Mouse (Mus musculus) hindbrain, embryonic 10.5 days (tissue): ENCODE data around the gene 4930470P17Rik. TPM values are rescaled to one million over a fixed set of nuclear protein-coding genes. Genes with fewer than 3 reads are reported as not detected.
"Not testable (repeated sequence)": the region's sequence is repeated elsewhere in the genome, so short reads cannot be mapped to it uniquely, and the experiment has no call there.

Experiments
- DNase-seq: peaks from one replicate; pipeline ENCODE4 v3.0.0-alpha.2; 2017; ENCODE audit warnings: low spot score
- H3K27ac ChIP-seq: fragments of 300-500 bp; sonication (generic); 2 replicates; pipeline ENCODE4 v1.5.1; 2016; ENCODE audit warnings: mild to moderate bottlenecking, moderate library complexity
- H3K27me3 ChIP-seq: fragments of 300-500 bp; sonication (generic); 2 replicates; pipeline ENCODE4 v1.6.1; 2016; ENCODE audit warnings: mild to moderate bottlenecking; ENCODE audit not compliant: poor library complexity, insufficient read depth, severe bottlenecking
- H3K36me3 ChIP-seq: fragments of 300-500 bp; sonication (generic); 2 replicates; pipeline ENCODE4 v1.6.1; 2016; ENCODE audit warnings: mild to moderate bottlenecking, moderate library complexity
- H3K4me1 ChIP-seq: fragments of 300-500 bp; sonication (generic); replicated peaks from 2 replicates; pipeline ENCODE4 v1.6.1; 2016; ENCODE audit warnings: mild to moderate bottlenecking
- H3K4me3 ChIP-seq: fragments of 300-500 bp; sonication (generic); 2 replicates; pipeline ENCODE4 v1.5.1; 2016; ENCODE audit warnings: mild to moderate bottlenecking, moderate library complexity
- H3K9me3 ChIP-seq: fragments of 300-500 bp; sonication (generic); 2 replicates; pipeline ENCODE4 v1.6.1; 2016; ENCODE audit warnings: mild to moderate bottlenecking, moderate library complexity
- WGBS: fragments of 180-500 bp; shearing (Covaris S2); methylation state at CpG from one replicate; pipeline ENCODE4 v1.1.7; 2016; 5-methylcytosine and 5-hydroxymethylcytosine counted together
- polyA plus RNA-seq: library from polyadenylated mRNA; unstranded; fragments of >200 nt; fragmentation: Nextera tagmentation; extraction: Ambion mirVana; gene quantifications from 2 replicates; pipeline ENCODE4 v1.2.1, GENCODE M21; 2016

Gene 4930470P17Rik
- polyA plus RNA-seq: not detected in 2 replicates

DNA sequence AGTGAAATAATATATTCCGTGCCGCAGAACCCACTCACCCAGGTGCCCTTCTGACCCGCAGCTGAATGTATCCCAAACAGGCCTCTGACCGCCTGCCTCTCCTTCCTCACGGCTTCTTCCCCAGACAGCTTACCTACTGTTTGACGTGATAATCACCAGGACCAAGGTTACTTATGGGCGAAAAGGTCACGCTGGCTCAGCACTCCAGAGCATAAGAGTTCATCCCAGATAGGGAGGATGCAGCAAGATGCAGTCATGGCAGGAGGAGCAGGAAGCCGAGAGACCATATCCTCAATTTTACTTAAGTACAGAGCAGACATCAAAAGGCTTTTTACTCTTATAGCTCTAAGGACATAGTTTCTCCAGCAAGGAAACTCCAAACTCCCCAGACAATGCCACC is at the start of gene 4930470P17Rik:
Gene 4930470P17Rik, minus strand, starts transcription at position 101 of the 400 bp plus-strand sequence.
- peaks cover 2% of the 10 kb centered on the region; the same call in 1 of the 2 replicates for H3K4me1 ChIP-seq
- no peak within 1 kb of the TSS for H3K4me3 ChIP-seq
- 71% methylated on average over 9 of the region's 9 CpGs for WGBS
- no peaks in the 10 kb centered on the region for H3K9me3 ChIP-seq
- H3K36me3 ChIP-seq: no peaks in the 10 kb centered on the region
- no peak for DNase-seq
- no peaks in the 10 kb centered on the region for H3K27me3 ChIP-seq
- no peak within 1 kb of the TSS for H3K27ac ChIP-seq

- 81% methylated on average over 1 of the region's 1 CpGs for WGBS
- Histone ChIP-seq H3K36me3 (no peaks in the 10 kb centered on the region), H3K27ac (no peak overlapping the region), H3K4me1 (peaks cover 18% of the 10 kb centered on the region), H3K9me3 (no peaks in the 10 kb centered on the region), H3K27me3 (no peaks in the 10 kb centered on the region), H3K4me3 (no peak overlapping the region)
- no peak for DNase-seq
Observed at GRCm38 (mm10) chr2:170651483-170651882, 49.7 kb upstream of the 4930470P17Rik start.

GRCm38 (mm10) chr2:170648542-170648941 is 46.7 kb upstream of the 4930470P17Rik start:
- no peak for DNase-seq
- no peaks in the 10 kb centered on the region for H3K27me3 ChIP-seq
- no peaks in the 10 kb centered on the region for H3K36me3 ChIP-seq
- H3K27ac ChIP-seq: no peak overlapping the region
- H3K9me3 ChIP-seq: no peaks in the 10 kb centered on the region
- WGBS: 92% methylated on average over 11 of the region's 11 CpGs
- peaks cover 6% of the 10 kb centered on the region for H3K4me1 ChIP-seq
- no peak overlapping the region for H3K4me3 ChIP-seq

DNA sequence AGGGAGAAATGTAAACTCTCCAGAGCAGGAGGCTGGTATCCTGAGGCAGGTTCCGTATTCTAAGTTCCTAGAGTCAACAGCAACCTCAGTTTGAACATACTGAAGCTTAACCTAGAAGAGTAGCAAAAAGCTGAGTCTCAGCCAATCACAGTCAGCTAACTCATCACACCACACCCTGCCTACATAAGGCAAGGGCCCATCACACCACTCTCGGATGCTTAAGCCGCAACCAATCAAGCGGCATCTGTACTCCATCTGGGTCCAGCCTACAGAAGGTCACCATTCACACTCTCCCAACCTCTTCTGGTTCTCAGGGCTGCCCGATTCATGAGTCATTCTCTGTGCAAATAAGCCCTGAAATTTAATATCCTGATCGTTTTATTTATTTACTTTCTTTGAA is 44.4 kb upstream of the 4930470P17Rik start:
- no peak overlapping the region for H3K4me3 ChIP-seq
- no peaks in the 10 kb centered on the region for H3K27me3 ChIP-seq
- DNase-seq: no peak
- H3K9me3 ChIP-seq: no peaks in the 10 kb centered on the region
- H3K4me1 ChIP-seq: peaks cover 20% of the 10 kb centered on the region
- no peaks in the 10 kb centered on the region for H3K36me3 ChIP-seq
- no peak overlapping the region for H3K27ac ChIP-seq
- 95% methylated on average over 6 of the region's 6 CpGs for WGBS

- Histone ChIP-seq H3K4me3 (no peak overlapping the region), H3K27me3 (no peaks in the 10 kb centered on the region), H3K4me1 (peaks cover 40% of the 10 kb centered on the region), H3K36me3 (no peaks in the 10 kb centered on the region), H3K9me3 (no peaks in the 10 kb centered on the region), H3K27ac (peak overlapping the region; percentile 73; the same call in 1 of the 2 replicates)
- DNase-seq: no peak
- WGBS: 42% methylated on average over 4 of the region's 4 CpGs
Observed at GRCm38 (mm10) chr2:170642338-170642806, 40.6 kb upstream of the 4930470P17Rik start.

DNA sequence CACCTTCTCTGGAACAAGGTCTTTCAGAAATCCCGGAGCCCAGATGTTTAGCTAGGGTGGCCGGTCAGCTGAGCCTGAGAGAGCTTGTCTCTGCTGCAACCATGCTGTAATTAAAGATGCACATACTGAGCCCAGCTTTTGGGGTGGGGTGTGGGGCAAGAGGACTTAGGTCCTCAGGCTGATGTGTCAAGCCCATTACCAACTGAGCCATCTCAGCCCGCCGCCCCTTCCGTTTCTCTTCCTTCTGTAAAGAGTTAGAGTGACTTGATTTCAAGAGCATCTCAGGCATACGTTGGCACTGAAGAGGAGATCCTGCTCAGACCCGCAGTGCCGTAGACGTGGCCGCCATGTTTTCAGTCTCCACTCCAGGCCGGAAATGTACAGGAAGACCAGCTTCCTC is 38.5 kb upstream of the 4930470P17Rik start:
- Histone ChIP-seq H3K9me3 (no peaks in the 10 kb centered on the region), H3K27ac (no peak overlapping the region), H3K4me1 (peaks cover 45% of the 10 kb centered on the region), H3K36me3 (no peaks in the 10 kb centered on the region), H3K27me3 (no peaks in the 10 kb centered on the region), H3K4me3 (no peak overlapping the region)
- no peak for DNase-seq
- 81% methylated on average over 11 of the region's 11 CpGs for WGBS

- Histone ChIP-seq H3K27me3 (no peaks in the 10 kb centered on the region), H3K4me1 (peaks cover 45% of the 10 kb centered on the region), H3K4me3 (no peak overlapping the region), H3K9me3 (no peaks in the 10 kb centered on the region), H3K36me3 (no peaks in the 10 kb centered on the region), H3K27ac (no peak overlapping the region)
- WGBS: 72% methylated on average over 8 of the region's 8 CpGs
- DNase-seq: no peak
Observed at GRCm38 (mm10) chr2:170638746-170639145, 36.9 kb upstream of the 4930470P17Rik start.

- Histone ChIP-seq H3K36me3 (no peaks in the 10 kb centered on the region), H3K4me1 (peaks cover 7% of the 10 kb centered on the region; the same call in 1 of the 2 replicates), H3K27ac (no peak overlapping the region), H3K9me3 (0 out of 2 replicates have a peak, but pooled peaks cover 4% of the 10 kb centered on the region), H3K27me3 (no peaks in the 10 kb centered on the region), H3K4me3 (no peak overlapping the region)
- no peak for DNase-seq
- 99% methylated on average over 2 of the region's 2 CpGs for WGBS
Observed at GRCm38 (mm10) chr2:170632998-170633622, 31.3 kb upstream of the 4930470P17Rik start.

- no peaks in the 10 kb centered on the region for H3K36me3 ChIP-seq
- H3K27me3 ChIP-seq: no peaks in the 10 kb centered on the region
- no peak overlapping the region for H3K4me3 ChIP-seq
- H3K9me3 ChIP-seq: 0 out of 2 replicates have a peak, but pooled peaks cover 4% of the 10 kb centered on the region
- peaks cover 6% of the 10 kb centered on the region; the same call in 1 of the 2 replicates for H3K4me1 ChIP-seq
- DNase-seq: no peak
- no peak overlapping the region for H3K27ac ChIP-seq
Observed at GRCm38 (mm10) chr2:170632386-170632785, 30.6 kb upstream of the 4930470P17Rik start.

GRCm38 (mm10) chr2:170631375-170631774 is 29.6 kb upstream of the 4930470P17Rik start:
- Histone ChIP-seq H3K9me3 (0 out of 2 replicates have a peak, but pooled peaks cover 4% of the 10 kb centered on the region), H3K27me3 (no peaks in the 10 kb centered on the region), H3K36me3 (no peaks in the 10 kb centered on the region), H3K4me3 (no peak overlapping the region), H3K4me1 (no peaks in the 10 kb centered on the region), H3K27ac (no peak overlapping the region)
- DNase-seq: no peak
- WGBS: 95% methylated on average over 1 of the region's 1 CpGs

DNA sequence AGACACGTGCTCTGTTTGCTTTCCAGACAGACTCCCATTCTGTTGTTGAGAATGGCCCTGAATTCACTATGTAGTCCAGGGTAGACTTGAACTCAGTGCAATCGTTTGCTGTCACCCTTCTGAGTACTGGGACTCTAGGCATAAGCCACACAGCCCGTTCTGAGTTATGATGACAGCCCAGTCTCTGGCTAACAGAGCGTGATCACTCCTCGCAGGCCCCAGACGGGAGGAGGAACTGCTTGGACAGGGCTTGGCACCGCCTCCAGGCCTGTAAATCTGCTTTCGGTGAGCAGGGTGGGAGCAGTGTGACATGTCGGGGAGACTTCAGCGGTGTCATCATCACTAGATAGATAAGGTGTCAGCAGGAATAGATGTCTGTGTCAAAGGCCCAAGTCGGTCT is 28.7 kb upstream of the 4930470P17Rik start:
- 93% methylated on average over 11 of the region's 11 CpGs for WGBS
- Histone ChIP-seq H3K4me1 (no peaks in the 10 kb centered on the region), H3K27ac (no peak overlapping the region), H3K27me3 (no peaks in the 10 kb centered on the region), H3K4me3 (no peak overlapping the region), H3K9me3 (0 out of 2 replicates have a peak, but pooled peaks cover 4% of the 10 kb centered on the region), H3K36me3 (no peaks in the 10 kb centered on the region)
- DNase-seq: no peak

DNA sequence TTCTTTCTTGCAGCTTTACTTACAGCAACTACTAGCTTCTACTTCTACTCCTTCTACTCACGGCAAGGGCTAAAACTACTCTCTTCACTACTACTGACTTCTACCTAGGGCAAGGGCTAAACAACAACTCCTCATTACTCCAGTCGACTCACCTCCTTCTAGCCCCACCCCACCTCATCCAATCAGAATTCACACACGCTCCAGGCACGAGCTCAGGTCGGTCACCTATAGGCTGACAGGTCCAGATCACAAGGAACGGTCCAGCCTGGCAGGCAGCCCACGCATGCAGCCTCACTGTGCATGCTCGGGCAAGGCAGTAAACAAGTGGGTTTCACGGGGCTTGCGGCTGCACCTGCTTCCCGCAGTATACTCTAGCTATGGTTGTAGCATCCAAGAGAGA is 26.2 kb upstream of the 4930470P17Rik start:
- H3K27me3 ChIP-seq, H3K36me3 ChIP-seq, H3K4me1 ChIP-seq, H3K27ac ChIP-seq, H3K9me3 ChIP-seq, DNase-seq, H3K4me3 ChIP-seq: not testable (repeated sequence)
- 92% methylated on average over 11 of the region's 11 CpGs for whole genome bisulfite sequencing

DNA sequence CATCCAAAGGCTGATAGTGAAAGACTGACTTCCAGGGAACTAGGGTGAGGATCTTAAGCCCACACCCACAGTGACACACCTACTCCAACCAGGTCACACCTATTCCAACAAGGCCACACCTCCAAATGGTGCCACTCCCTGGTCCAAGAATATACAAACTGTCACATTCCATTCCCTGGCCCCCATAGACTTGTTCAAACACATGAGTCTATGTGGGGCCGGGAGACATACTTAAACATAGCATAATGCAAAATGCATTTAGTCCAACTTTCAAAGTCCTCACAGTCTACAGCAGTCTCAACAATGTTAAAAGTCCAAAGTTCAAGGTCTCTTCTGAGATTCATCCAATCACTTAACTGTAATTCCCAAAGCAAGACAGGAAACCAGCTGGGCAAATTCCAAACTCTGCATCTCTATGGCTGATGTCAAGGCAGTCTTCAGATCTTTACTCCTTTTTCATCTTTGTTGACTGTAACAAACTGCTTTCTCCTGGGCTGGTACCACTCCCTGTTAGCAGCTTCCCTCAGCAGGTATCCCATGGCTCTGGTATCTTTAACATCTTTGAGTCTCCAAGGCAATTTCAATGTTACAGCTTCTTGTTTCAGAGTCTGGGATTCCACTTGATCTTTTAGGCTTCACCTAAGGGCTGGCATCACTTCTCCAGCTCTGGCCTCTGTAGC is 22.5 kb upstream of the 4930470P17Rik start:
- not testable (repeated sequence) for H3K27me3 ChIP-seq, H3K27ac ChIP-seq, H3K9me3 ChIP-seq, H3K4me1 ChIP-seq, H3K36me3 ChIP-seq, H3K4me3 ChIP-seq, DNase-seq
- 90% methylated on average over 1 of the region's 1 CpGs for WGBS
